Mouse (Mus musculus): Measurements from ENCODE around the gene Krtap24-1. TPM values are rescaled to one million over a fixed set of nuclear protein-coding genes. Genes with fewer than 3 reads are reported as not detected.

Krtap24-1 gene
- total RNA-seq, 2 experiments from 2014 or later: not detected

GRCm38 (mm10) chr16:88600303-88600702 is 11.8 kb downstream of the Krtap24-1 start:
- Histone ChIP-seq H3K27ac (no peak overlapping the region), H3K4me3 (no peak overlapping the region)
- no peak for TF ChIP-seq CTCF (IDR thresholded peaks at IDR 0.05)
- intact Hi-C loops (cut with DNase I): no loop called here
- no peak for DNase-seq (ENCODE audit: extremely low spot score in 1 of 2, low spot score in 2 of 2)

GRCm38 (mm10) chr16:88599504-88600237 is 12.4 kb downstream of the Krtap24-1 start:
- no peak overlapping the region for H3K4me3 ChIP-seq
- DNase-seq (ENCODE audit: extremely low spot score in 1 of 2, low spot score in 2 of 2): no peak
- H3K27ac ChIP-seq: no peak overlapping the region
- intact Hi-C loops (cut with DNase I): no loop called here
- no peak for TF ChIP-seq CTCF (IDR thresholded peaks at IDR 0.05)

- DNase-seq (ENCODE audit: extremely low spot score in 1 of 2, low spot score in 2 of 2): no peak
- H3K27ac ChIP-seq: no peak overlapping the region
- intact Hi-C loops (cut with DNase I): no loop called here
- H3K4me3 ChIP-seq: no peak overlapping the region
- TF ChIP-seq CTCF (IDR thresholded peaks at IDR 0.05): peak; percentile 44
Measured at GRCm38 (mm10) chr16:88592758-88593157, 19.3 kb downstream of the Krtap24-1 start.

DNA sequence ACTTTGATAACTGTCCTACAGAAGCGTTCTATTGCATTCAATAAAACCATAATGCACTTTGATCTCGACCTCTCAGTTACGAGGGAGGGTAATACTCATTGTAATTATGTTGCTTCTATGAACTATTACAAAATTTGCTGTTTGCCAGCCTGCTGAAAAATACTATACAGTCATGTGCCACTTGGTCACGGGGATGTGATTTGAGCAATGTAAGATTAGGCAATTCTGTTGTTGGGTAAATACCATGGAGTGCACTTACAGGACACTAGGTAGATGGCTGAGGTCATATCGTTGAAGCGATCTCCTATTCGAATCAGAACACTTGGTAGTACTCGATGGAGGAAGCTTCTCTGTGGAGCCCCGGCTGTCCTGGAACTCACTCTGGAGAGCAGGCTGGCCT is 28.7 kb downstream of the Krtap24-1 start:
- intact Hi-C loops (cut with DNase I): no loop called here
- no peak for TF ChIP-seq CTCF (IDR thresholded peaks at IDR 0.05)
- Histone ChIP-seq H3K4me3 (no peak overlapping the region), H3K27ac (no peak overlapping the region)
- DNase-seq (ENCODE audit: extremely low spot score in 1 of 2, low spot score in 2 of 2): no peak

- DNase-seq (ENCODE audit: extremely low spot score in 1 of 2, low spot score in 2 of 2): no peak
- intact Hi-C loops (cut with DNase I): no loop called here
- H3K4me3 ChIP-seq: no peak overlapping the region
- no peak overlapping the region for H3K27ac ChIP-seq
- TF ChIP-seq CTCF (IDR thresholded peaks at IDR 0.05): no peak
Measured at GRCm38 (mm10) chr16:88575885-88576679, 36.0 kb downstream of the Krtap24-1 start.

DNA sequence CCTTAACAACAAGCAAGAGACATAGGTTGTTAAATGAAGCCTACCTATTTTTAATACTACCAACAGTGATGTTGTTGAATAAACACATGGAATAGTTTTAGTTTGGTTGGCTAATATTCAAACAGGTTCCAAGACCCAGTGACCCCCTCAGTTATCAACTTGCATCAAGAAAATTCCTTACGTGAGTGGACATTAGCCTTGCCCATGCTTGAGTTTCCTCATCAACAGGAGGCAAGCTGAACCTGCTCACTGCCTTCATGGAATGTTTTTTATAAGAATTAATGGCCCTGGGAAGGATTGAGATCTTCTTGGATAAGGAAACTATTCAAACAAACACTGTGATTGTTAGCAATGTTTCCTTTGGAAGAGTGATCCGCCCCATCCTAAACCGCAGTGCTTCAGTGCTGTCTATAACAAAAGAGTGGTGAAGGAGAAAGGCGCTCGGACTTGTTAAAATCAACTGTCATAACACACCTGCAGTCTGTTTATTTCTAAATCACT is 39.1 kb downstream of the Krtap24-1 start:
- no peak for TF ChIP-seq CTCF (IDR thresholded peaks at IDR 0.05)
- Histone ChIP-seq H3K4me3 (no peak overlapping the region), H3K27ac (no peak overlapping the region)
- intact Hi-C loops (cut with DNase I): no loop called here
- no peak for DNase-seq (ENCODE audit: extremely low spot score in 1 of 2, low spot score in 2 of 2)

DNA sequence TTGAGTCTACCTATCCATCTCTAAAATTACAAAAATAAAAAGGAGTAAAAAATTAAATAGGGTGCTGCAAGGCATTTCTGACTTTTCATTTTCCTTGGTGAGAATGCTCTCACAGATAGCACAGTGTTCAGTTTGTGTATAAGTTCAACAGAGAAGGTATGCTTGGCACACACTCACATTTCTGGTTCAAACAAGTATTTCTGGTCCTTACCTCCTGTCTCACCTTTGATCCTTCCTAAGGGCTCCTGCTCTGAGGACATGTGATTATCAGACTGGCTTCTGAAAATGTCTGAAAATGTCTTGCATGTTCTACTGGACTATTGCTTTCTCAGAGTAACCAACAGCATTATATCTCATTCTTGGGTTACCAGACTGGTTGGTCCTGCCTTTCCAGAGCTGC is 41.9 kb downstream of the Krtap24-1 start:
- no peak for TF ChIP-seq CTCF (IDR thresholded peaks at IDR 0.05)

DNA sequence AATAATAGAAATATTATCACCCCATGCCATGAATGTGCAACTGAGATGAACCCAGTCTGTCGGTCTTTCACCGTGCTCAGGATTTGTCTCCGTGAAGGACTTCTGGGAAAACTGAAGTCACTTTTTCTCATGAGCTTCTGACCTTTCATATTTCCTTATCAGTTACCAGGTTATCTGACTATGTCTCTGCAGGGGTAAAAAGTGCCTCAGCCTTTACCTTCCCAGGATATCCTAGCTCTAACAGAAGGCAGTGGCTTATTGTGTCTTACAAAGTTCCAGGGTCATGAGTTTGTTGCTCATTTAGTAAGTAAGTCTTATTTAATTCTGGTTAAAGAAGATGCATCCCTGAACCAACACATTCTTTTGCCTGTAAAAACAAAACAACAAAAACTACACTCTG is 42.3 kb downstream of the Krtap24-1 start:
- no peak for DNase-seq (ENCODE audit: extremely low spot score in 1 of 2, low spot score in 2 of 2)
- Histone ChIP-seq H3K4me3 (no peak overlapping the region), H3K27ac (no peak overlapping the region)
- TF ChIP-seq CTCF (IDR thresholded peaks at IDR 0.05): no peak
- intact Hi-C loops (cut with DNase I): no loop called here

More for the DNA sequence above, 41.9 kb downstream of the Krtap24-1 start:
- Histone ChIP-seq H3K4me3 (no peak overlapping the region), H3K27ac (no peak overlapping the region)
- intact Hi-C loops (cut with DNase I): no loop called here
- no peak for DNase-seq (ENCODE audit: extremely low spot score in 1 of 2, low spot score in 2 of 2)

- no peak overlapping the region for H3K27ac ChIP-seq
- TF ChIP-seq CTCF (IDR thresholded peaks at IDR 0.05): no peak
- no peak overlapping the region for H3K4me3 ChIP-seq
- no peak for DNase-seq (ENCODE audit: extremely low spot score in 1 of 2, low spot score in 2 of 2)
- intact Hi-C loops (cut with DNase I): no loop called here
Measured at GRCm38 (mm10) chr16:88569096-88569495, 43.0 kb downstream of the Krtap24-1 start.

GRCm38 (mm10) chr16:88563045-88563913 is 48.8 kb downstream of the Krtap24-1 start, which contains the start of gene Cldn8:
Gene Cldn8 (minus strand): TSS chr16:88563183.
- TF ChIP-seq CTCF (IDR thresholded peaks at IDR 0.05): no peak
- DNase-seq (ENCODE audit: extremely low spot score in 1 of 2, low spot score in 2 of 2): no peak
- intact Hi-C loops (cut with DNase I): no loop called here

GRCm38 (mm10) chr16:88561617-88562164 is 50.4 kb downstream of the Krtap24-1 start:
- Histone ChIP-seq H3K27ac (no peak overlapping the region), H3K4me3 (no peak overlapping the region)
- intact Hi-C loops (cut with DNase I): no loop called here
- no peak for DNase-seq (ENCODE audit: extremely low spot score in 1 of 2, low spot score in 2 of 2)
- no peak for TF ChIP-seq CTCF (IDR thresholded peaks at IDR 0.05)

More at GRCm38 (mm10) chr16:88563045-88563913, 48.8 kb downstream of the Krtap24-1 start, which contains the start of gene Cldn8:
- Histone ChIP-seq H3K27ac (no peak within 1 kb of the TSS), H3K4me3 (no peak within 1 kb of the TSS)

Other genes with a start within 250 kb of the Krtap24-1 start
- gene Cldn17, start 105.3 kb downstream of the Krtap24-1 start, total RNA-seq (2021): not detected
- not detected for gene Cldn8, start 49.1 kb downstream of the Krtap24-1 start, total RNA-seq (2021)
- not detected for gene 2310079G19Rik, start 15.4 kb upstream of the Krtap24-1 start, total RNA-seq (2021)
- not detected for gene Krtap26-1, start 35.5 kb upstream of the Krtap24-1 start, total RNA-seq (2021)
- not detected for gene Krtap27-1, start 59.4 kb upstream of the Krtap24-1 start, total RNA-seq (2021)
- gene 2310061N02Rik, start 95.7 kb upstream of the Krtap24-1 start, total RNA-seq (2021): not detected
- gene Krtap13-1, start 116.6 kb upstream of the Krtap24-1 start, total RNA-seq (2021): not detected
- gene Krtap13, start 139.4 kb upstream of the Krtap24-1 start, total RNA-seq (2021): not detected
- not detected for gene 2310034C09Rik, start 146.6 kb upstream of the Krtap24-1 start, total RNA-seq (2021)
- gene 2310057N15Rik, start 161.9 kb upstream of the Krtap24-1 start, total RNA-seq (2021): not detected
- gene Gm5965, start 165.6 kb upstream of the Krtap24-1 start, total RNA-seq (2021): not detected
- not detected for gene Gm20741, start 199.9 kb upstream of the Krtap24-1 start, total RNA-seq (2021)
- not detected for gene Krtap15, start 207.9 kb upstream of the Krtap24-1 start, total RNA-seq (2021)
- not detected for gene Krtap14, start 213.9 kb upstream of the Krtap24-1 start, total RNA-seq (2021)

All from left cerebral cortex, adult 2 months (tissue).